Mouse (Mus musculus) heart, adult 2 months (tissue): ENCODE results near the gene Kcnc2. TPM values are rescaled to one million over a fixed set of nuclear protein-coding genes. Genes with fewer than 3 reads are reported as not detected.
A peak's percentile ranks its signal among the peaks of the same experiment; 100 is the strongest.

Experiments used
- DNase-seq, 2 experiments: peaks; one replicate each; pipeline ENCODE4 v3.0.0; 2021
- H3K27ac ChIP-seq: fragments of 200-600 bp; 2 replicates; pipeline ENCODE4 v1.8.1; 2022
- H3K27me3 ChIP-seq: fragments of 200-500 bp; 2 replicates; pipeline ENCODE4 v1.6.1; 2012; ENCODE audit warnings: mild to moderate bottlenecking, low read length, inconsistent platforms, mixed read lengths; ENCODE audit not compliant: control insufficient read depth, insufficient read depth
- H3K36me3 ChIP-seq: fragments of 200-500 bp; 2 replicates; pipeline ENCODE4 v1.6.1; 2012; ENCODE audit warnings: low read length, inconsistent platforms; ENCODE audit not compliant: control insufficient read depth, insufficient read depth
- H3K4me1 ChIP-seq: fragments of 200-500 bp; 2 replicates; pipeline ENCODE4 v1.6.1; 2011; ENCODE audit warnings: low read length; ENCODE audit not compliant: control insufficient read depth, insufficient read depth
- H3K4me3 ChIP-seq: fragments of 200-600 bp; 2 replicates; pipeline ENCODE4 v1.8.1; 2022
- H3K79me2 ChIP-seq: fragments of 200-500 bp; replicated peaks from 2 replicates; pipeline ENCODE4 v1.6.1; 2012; ENCODE audit warnings: mild to moderate bottlenecking, inconsistent platforms, low read length, moderate library complexity, mixed read lengths; ENCODE audit not compliant: control insufficient read depth, insufficient read depth
- H3K9ac ChIP-seq: fragments of 200-500 bp; 2 replicates; pipeline ENCODE4 v1.6.1; 2012; ENCODE audit warnings: low read depth, mild to moderate bottlenecking, control low read depth, inconsistent platforms, low read length, mixed read lengths
- CTCF ChIP-seq: fragments of 200-600 bp; IDR thresholded peaks from 2 replicates; pipeline ENCODE4 v1.8.1; 2022; ENCODE audit warnings: antibody characterized with exemption, mild to moderate bottlenecking, moderate library complexity
- EP300 ChIP-seq: fragments of 200-500 bp; IDR thresholded peaks from 2 replicates; pipeline ENCODE4 v1.6.1; 2011; ENCODE audit warnings: low read depth, low read length, control low read depth; ENCODE audit not compliant: insufficient read depth
- POLR2A ChIP-seq: fragments of 200-500 bp; IDR thresholded peaks from 2 replicates; pipeline ENCODE4 v1.6.1; 2011; ENCODE audit warnings: mild to moderate bottlenecking, low read depth, low read length, control low read depth; ENCODE audit not compliant: insufficient read depth
- WGBS: fragments of 180-500 bp; shearing (Covaris S2); methylation state at CpG from one replicate; pipeline ENCODE4 v1.1.7; 2018; 5-methylcytosine and 5-hydroxymethylcytosine counted together
- intact Hi-C: fragments of 180-260 bp; cut with DNase I; formaldehyde crosslinking; loops from one replicate; pipeline ENCODE4 v1.15.1; 2025
- polyA plus RNA-seq: library from polyadenylated mRNA; depleted of rRNA; stranded (reverse); fragments of >200 nt; gene quantifications from 2 replicates; pipeline ENCODE4 v1.2.3, GENCODE M21; 2012
- total RNA-seq, 2 experiments: library from RNA; stranded (reverse); gene quantifications; 2 replicates each; pipeline ENCODE4 v1.2.3; 2021

Kcnc2 gene
- total and polyA plus RNA-seq, 3 experiments, result 0.39 to 0.49 (median 0.41) TPM

GRCm38 (mm10) chr10:112263467-112263866 is 7.5 kb upstream of the Kcnc2 start:
- H3K27me3 ChIP-seq, result no peaks in the 10 kb centered on the region
- 75% methylated on average over 3 of the region's 3 CpGs for WGBS
- intact Hi-C loops, result no loop called here

GRCm38 (mm10) chr10:112269481-112269880 is 1.4 kb upstream of the Kcnc2 start:
- no peak overlapping the region for H3K4me3 ChIP-seq
- WGBS, result 81% methylated on average over 3 of the region's 3 CpGs
- DNase-seq, result no peak
- intact Hi-C loops, result no loop called here
- no peaks in the 10 kb centered on the region for H3K4me1 ChIP-seq
- H3K27me3 ChIP-seq, result peaks cover 15% of the 10 kb centered on the region
- H3K36me3 ChIP-seq, result no peaks in the 10 kb centered on the region
- no peaks in the 10 kb centered on the region for H3K79me2 ChIP-seq
- H3K27ac ChIP-seq, result no peak overlapping the region
- H3K9ac ChIP-seq, result no peak overlapping the region
- no peak for TF ChIP-seq EP300
- no peak for TF ChIP-seq CTCF
- TF ChIP-seq POLR2A, result no peak

More at GRCm38 (mm10) chr10:112263467-112263866, 7.5 kb upstream of the Kcnc2 start:
- H3K4me1 ChIP-seq, result no peaks in the 10 kb centered on the region
- no peak for DNase-seq
- no peaks in the 10 kb centered on the region for H3K79me2 ChIP-seq
- no peak overlapping the region for H3K9ac ChIP-seq
- no peak overlapping the region for H3K4me3 ChIP-seq
- H3K27ac ChIP-seq, result no peak overlapping the region
- H3K36me3 ChIP-seq, result no peaks in the 10 kb centered on the region
- TF ChIP-seq POLR2A (no peak), CTCF (no peak), EP300 (no peak)

GRCm38 (mm10) chr10:112269939-112270781 is 761 bp upstream of the Kcnc2 start:
- WGBS, result 3% methylated on average over 43 of the region's 43 CpGs
- H3K27me3 ChIP-seq, result peaks cover 15% of the 10 kb centered on the region
- H3K4me1 ChIP-seq, result no peaks in the 10 kb centered on the region
- no peaks in the 10 kb centered on the region for H3K79me2 ChIP-seq
- peak overlapping the region; percentile 40 for H3K4me3 ChIP-seq
- H3K36me3 ChIP-seq, result no peaks in the 10 kb centered on the region
- intact Hi-C loops, result no loop called here
- no peak overlapping the region for H3K27ac ChIP-seq
- peak in 1 of 2 experiments; percentile 16 for DNase-seq
- peak overlapping the region; percentile 57 for H3K9ac ChIP-seq
- TF ChIP-seq CTCF, result no peak
- no peak for TF ChIP-seq EP300
- no peak for TF ChIP-seq POLR2A

- no peaks in the 10 kb centered on the region for H3K36me3 ChIP-seq
- no peak for TF ChIP-seq POLR2A
- no peak for TF ChIP-seq CTCF
- TF ChIP-seq EP300, result no peak
- no peak overlapping the region for H3K27ac ChIP-seq
- peaks cover 15% of the 10 kb centered on the region for H3K27me3 ChIP-seq
- H3K4me1 ChIP-seq, result no peaks in the 10 kb centered on the region
- peak overlapping the region; percentile 8; the same call in 1 of the 2 replicates for H3K4me3 ChIP-seq
- intact Hi-C loops, result no loop called here
- peak in 1 of 2 experiments; percentile 17 for DNase-seq
- peak overlapping the region; percentile 38 for H3K9ac ChIP-seq
- WGBS, result 1% methylated on average over 35 of the region's 36 CpGs
- no peaks in the 10 kb centered on the region for H3K79me2 ChIP-seq
Measured at GRCm38 (mm10) chr10:112271803-112272165, 863 bp downstream of the Kcnc2 start.

GRCm38 (mm10) chr10:112272171-112272570 is 1.2 kb downstream of the Kcnc2 start:
- Histone ChIP-seq H3K4me1 (no peaks in the 10 kb centered on the region), H3K27ac (no peak overlapping the region), H3K27me3 (peaks cover 15% of the 10 kb centered on the region), H3K4me3 (no peak overlapping the region), H3K79me2 (no peaks in the 10 kb centered on the region), H3K36me3 (no peaks in the 10 kb centered on the region), H3K9ac (no peak overlapping the region)
- no peak for DNase-seq
- intact Hi-C loops, result no loop called here
- TF ChIP-seq POLR2A (no peak), EP300 (no peak), CTCF (no peak)
- WGBS, result 21% methylated on average over 14 of the region's 14 CpGs

GRCm38 (mm10) chr10:112277996-112278395 is 7.1 kb downstream of the Kcnc2 start:
- intact Hi-C loops, result no loop called here
- H3K9ac ChIP-seq, result no peak overlapping the region
- 80% methylated on average over 3 of the region's 3 CpGs for WGBS
- H3K27ac ChIP-seq, result no peak overlapping the region
- H3K79me2 ChIP-seq, result no peaks in the 10 kb centered on the region
- H3K36me3 ChIP-seq, result no peaks in the 10 kb centered on the region
- TF ChIP-seq EP300 (no peak), CTCF (no peak), POLR2A (no peak)
- H3K27me3 ChIP-seq, result no peaks in the 10 kb centered on the region
- no peak overlapping the region for H3K4me3 ChIP-seq
- no peaks in the 10 kb centered on the region for H3K4me1 ChIP-seq
- no peak for DNase-seq
